Mouse (Mus musculus) right cerebral cortex, adult 18-20 months (tissue): ENCODE measurements around the gene Hpca.
A peak's percentile ranks its signal among the peaks of the same experiment; 100 is the strongest.

Source experiments
- DNase-seq: peaks from one replicate; pipeline ENCODE4 v3.0.0; 2022; ENCODE audit warnings: mixed read lengths

The Hpca gene

GRCm38 (mm10) chr4:129121569-129122086 lies at the start of gene Hpca:
Hpca (minus strand) TSS chr4:129122036.
- DNase-seq = no peak

DNA sequence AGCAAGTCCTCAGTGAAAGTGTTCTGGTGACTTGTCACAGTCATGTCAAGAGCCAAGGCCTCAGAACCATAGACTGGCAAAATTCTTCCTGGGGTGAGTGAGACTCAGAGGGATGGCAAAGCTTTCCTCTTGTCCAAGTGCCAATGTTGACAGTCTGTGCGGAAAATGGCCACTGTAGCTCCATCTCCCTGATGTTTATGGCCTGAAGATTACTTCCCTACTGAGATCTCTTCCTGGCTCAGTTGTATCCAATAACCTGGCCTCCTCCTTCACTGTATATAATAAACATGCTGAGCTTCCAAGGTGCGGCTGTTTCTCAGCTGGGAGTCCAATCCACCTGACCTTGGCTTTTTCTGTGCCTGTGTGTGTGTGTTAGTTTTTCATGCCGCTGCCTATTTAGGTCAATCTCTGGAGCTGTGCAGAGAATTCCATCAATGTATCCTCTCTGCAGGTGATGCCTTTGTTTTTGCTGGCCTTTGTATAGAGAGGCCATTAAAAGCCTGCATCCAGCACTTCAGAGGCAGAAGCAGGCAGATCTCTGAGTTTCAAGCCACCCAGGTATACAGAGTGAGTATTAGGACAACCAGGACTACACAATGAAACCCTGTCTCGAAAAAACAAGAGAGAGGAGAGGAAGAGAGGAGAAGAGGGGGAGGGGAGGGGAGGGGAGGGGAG lies 39.9 kb upstream of the Hpca start:
- DNase-seq = no peak

GRCm38 (mm10) chr4:129161076-129161475 lies 39.2 kb upstream of the Hpca start:
- DNase-seq = no peak

- no peak for DNase-seq
Observed at GRCm38 (mm10) chr4:129158549-129158948, 36.7 kb upstream of the Hpca start.

- DNase-seq = no peak
Observed at GRCm38 (mm10) chr4:129157541-129157940, 35.7 kb upstream of the Hpca start.

DNA sequence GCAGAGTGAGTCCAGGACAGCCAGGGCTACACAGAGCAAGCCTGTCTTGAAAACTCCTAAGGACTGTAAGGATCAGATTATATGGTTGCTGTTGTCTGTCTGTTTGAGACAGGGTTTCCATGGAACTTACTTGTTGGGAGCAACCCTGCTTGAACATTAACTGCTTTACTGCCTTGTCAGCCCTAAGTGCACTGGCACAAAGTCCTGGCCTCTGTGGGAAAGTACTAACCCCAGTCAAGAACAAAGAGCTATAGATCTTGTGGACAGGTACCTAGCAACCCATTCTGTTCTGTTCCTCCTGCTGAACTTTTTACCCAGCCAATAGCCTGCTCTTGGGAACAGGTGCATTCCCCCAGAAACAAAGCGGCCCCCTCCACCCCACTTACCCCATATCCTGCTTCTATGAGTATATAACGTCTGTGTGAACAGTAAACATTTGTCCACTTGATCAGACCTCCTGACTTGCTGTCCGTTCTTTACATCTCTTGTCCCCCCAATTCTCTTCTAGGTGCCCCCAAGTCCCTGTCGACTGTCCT lies 29.5 kb upstream of the Hpca start:
- no peak for DNase-seq

DNA sequence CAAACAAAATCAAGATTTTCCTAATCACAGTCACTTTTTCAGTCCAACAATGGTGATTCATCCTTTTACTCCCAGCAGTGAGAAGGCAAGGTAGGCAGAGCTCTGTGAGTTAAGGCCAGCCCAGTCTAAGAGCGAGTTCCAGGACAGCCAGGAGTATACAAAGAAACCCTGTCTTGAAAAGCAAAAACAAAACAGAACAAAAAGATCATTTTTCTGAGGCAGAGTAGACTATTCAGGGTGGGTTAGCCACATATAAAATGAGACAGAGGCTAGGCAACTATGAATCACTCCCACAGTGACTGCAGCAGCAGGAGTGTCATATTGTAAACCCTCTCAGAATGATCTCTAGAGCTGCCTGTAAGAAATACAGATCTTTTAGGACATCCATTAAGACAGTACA lies 27.5 kb upstream of the Hpca start:
- DNase-seq = no peak

- no peak for DNase-seq
Observed at GRCm38 (mm10) chr4:129147552-129148103, 25.8 kb upstream of the Hpca start.

GRCm38 (mm10) chr4:129146392-129146791 lies 24.6 kb upstream of the Hpca start:
- no peak for DNase-seq

DNA sequence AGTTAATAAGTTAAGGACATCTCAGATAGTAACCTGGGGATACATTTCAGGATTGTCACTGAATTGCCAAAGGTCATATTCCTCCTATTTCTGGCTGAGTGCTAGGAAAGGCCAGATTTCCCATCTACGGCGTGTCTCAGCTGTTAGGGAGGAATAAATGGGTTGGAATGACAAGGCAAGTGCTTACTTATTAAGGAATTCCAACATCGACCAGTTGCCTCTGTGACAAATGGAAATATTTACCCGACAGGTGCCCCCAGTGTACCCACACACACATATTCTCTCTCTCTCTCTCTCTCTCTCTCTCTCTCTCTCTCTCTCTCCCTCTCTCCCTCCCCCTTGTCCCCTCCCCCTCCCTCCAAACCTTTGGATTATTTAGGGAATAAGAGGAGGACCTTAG lies 24.1 kb upstream of the Hpca start:
- no peak for DNase-seq

- DNase-seq = no peak
Observed at GRCm38 (mm10) chr4:129145411-129145810, 23.6 kb upstream of the Hpca start.

- DNase-seq = peak; percentile 93
Observed at GRCm38 (mm10) chr4:129144401-129145367, 22.8 kb upstream of the Hpca start.

DNA sequence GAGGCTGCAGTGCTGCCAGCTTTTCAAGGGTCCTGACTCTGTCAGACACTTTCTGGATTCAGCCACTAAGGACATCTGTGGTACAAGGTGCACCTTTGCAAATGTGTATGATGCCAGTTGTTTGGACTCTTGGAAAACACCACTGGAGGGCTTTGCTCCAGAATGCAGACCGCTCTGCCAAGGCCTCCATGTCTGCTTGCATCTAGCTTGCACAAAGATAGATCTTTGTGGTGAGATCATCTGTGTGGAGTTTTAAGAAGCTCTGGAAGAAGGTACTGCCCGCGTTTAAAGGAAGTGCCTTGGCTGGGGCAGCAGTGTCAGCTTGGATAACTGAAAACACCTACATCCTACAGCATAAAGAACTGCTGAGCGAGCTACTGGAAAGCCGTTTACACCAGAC lies 21.7 kb upstream of the Hpca start:
- DNase-seq = no peak

- DNase-seq = no peak
Observed at GRCm38 (mm10) chr4:129142439-129143045, 20.7 kb upstream of the Hpca start.

GRCm38 (mm10) chr4:129141560-129142438 lies 20.0 kb upstream of the Hpca start:
- DNase-seq = no peak

DNA sequence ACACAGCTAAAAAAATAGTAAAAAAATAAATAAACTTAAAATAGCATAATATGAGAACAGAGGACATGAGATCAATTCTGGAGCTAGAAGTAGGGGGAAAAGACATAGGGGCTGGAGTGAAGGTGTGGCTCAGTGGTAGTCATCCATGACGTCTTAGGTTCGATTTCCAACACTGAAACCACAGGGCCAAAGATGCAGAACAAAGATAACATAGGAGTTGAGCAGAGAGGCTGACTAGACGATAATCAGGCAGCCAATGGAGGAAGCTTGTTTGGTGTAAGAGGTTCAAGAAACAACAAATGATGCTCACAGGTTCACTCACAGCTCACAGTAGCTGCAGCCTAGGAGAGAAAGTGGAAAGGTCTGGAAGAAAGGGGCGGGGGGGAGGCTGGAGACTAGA lies 19.0 kb upstream of the Hpca start:
- DNase-seq = no peak

GRCm38 (mm10) chr4:129139642-129140041 lies 17.8 kb upstream of the Hpca start:
- peak; percentile 0 for DNase-seq

DNA sequence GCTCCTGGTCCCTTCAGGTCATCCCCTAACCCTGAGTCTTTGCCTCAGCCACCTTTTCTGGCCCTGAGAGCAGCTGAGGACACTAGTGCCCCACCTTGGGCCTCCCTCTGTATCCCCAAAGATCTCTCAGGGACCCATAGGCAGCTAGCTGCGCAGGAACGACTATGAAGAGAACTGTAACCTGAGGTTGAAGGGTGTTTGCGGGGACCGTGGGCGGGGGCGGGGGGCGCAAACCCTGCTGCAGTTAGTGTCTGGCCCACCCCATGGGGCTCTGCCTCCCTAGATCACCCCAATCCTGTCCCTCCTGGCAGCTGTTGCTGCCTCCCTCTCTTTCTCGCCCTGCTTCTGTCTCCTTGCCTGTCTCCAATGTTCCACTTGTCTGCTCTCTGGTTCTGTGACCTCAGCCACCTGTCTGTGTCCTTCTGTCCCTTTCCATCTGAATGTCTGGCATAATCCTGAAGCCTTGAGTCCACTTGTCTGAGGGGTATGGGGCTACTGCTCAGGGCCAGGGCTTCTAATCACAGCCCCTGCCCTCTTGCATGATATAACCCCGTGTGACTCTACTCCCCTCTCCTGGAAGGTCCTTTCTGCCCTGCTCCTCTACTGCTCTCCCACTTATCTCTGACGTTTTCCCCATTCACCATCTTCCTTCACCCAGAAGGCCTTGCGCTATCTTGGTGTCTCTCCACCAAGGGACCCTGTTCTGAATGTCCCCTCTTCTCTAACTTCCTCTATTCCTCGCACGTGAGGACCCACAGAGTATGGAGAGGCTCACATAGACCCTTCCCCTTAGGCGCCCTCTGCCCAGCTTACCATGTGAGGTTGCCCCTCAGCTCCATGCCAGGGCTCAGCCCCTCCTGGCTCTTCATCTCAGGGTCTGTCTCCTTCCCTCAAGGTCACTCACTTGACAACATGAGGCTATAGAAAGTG lies 15.8 kb upstream of the Hpca start:
- DNase-seq = no peak

- no peak for DNase-seq
Observed at GRCm38 (mm10) chr4:129136579-129137391, 14.9 kb upstream of the Hpca start, which contains the start of gene Fndc5. Fndc5 (plus strand) TSS chr4:129136999.

DNA sequence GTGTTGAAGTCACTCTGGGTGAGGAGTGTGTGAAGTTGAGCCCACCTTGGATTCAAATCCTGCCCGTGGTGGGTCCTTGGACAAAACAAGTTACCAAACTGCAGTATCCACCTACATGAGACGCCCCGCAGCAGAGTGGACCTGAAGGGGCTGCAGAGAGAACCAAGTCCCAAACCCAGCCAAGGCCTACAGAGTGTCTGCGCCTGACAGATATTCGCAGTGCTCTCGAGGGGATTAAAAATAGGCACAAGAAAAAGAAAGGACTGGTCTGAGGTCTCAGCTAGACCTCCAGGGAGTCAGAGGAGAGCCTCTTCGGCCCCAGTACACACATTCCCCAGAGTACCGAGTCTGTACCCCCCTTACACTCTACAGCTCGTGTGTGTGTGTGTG lies 14.3 kb upstream of the Hpca start:
- no peak for DNase-seq
